Mouse (Mus musculus) thymus, postnatal 14 days (tissue): ENCODE results near the gene Thrb.

Experiments
- DNase-seq: peaks from one replicate; pipeline ENCODE4 v3.0.0; 2021

The Thrb gene

GRCm38 (mm10) chr14:17972665-17973064, 312.6 kb downstream of the Thrb start:
- DNase-seq = no peak

GRCm38 (mm10) chr14:17975786-17976185, 315.7 kb downstream of the Thrb start:
- no peak for DNase-seq

GRCm38 (mm10) chr14:17978259-17978658, 318.2 kb downstream of the Thrb start:
- DNase-seq = peak; percentile 22

GRCm38 (mm10) chr14:17981258-17981657, 321.2 kb downstream of the Thrb start:
- no peak for DNase-seq

GRCm38 (mm10) chr14:17982017-17982416, 322.0 kb downstream of the Thrb start:
- DNase-seq = no peak

GRCm38 (mm10) chr14:17983390-17983789, 323.3 kb downstream of the Thrb start:
- DNase-seq = no peak

GRCm38 (mm10) chr14:17983839-17984238, 323.8 kb downstream of the Thrb start:
- no peak for DNase-seq

- no peak for DNase-seq
Measured at GRCm38 (mm10) chr14:17988580-17988979, 328.5 kb downstream of the Thrb start.

GRCm38 (mm10) chr14:17989182-17989581, 329.1 kb downstream of the Thrb start:
- DNase-seq = no peak

GRCm38 (mm10) chr14:17990186-17990585, 330.1 kb downstream of the Thrb start:
- no peak for DNase-seq

GRCm38 (mm10) chr14:18001886-18002285, 341.8 kb downstream of the Thrb start:
- peak; percentile 69 for DNase-seq

- no peak for DNase-seq
Measured at GRCm38 (mm10) chr14:18003686-18004085, 343.6 kb downstream of the Thrb start.

- DNase-seq = no peak
Measured at GRCm38 (mm10) chr14:18008524-18008923, 348.5 kb downstream of the Thrb start.

- DNase-seq = no peak
Measured at GRCm38 (mm10) chr14:18016604-18017003, 356.5 kb downstream of the Thrb start.

GRCm38 (mm10) chr14:18020128-18020527, 360.1 kb downstream of the Thrb start:
- no peak for DNase-seq

- no peak for DNase-seq
Measured at GRCm38 (mm10) chr14:18020636-18021035, 360.6 kb downstream of the Thrb start.

GRCm38 (mm10) chr14:18021726-18022125, 361.7 kb downstream of the Thrb start:
- DNase-seq = peak; percentile 60

GRCm38 (mm10) chr14:18022351-18022750, 362.3 kb downstream of the Thrb start:
- DNase-seq = no peak

- no peak for DNase-seq
Measured at GRCm38 (mm10) chr14:18027867-18028266, 367.8 kb downstream of the Thrb start.

GRCm38 (mm10) chr14:18029181-18029932, 369.3 kb downstream of the Thrb start:
- no peak for DNase-seq

GRCm38 (mm10) chr14:18031941-18032340, 371.9 kb downstream of the Thrb start:
- DNase-seq = no peak

GRCm38 (mm10) chr14:18036573-18036972, 376.5 kb downstream of the Thrb start:
- no peak for DNase-seq

- DNase-seq = no peak
Measured at GRCm38 (mm10) chr14:18062082-18062772, 402.2 kb downstream of the Thrb start.
